Mouse (Mus musculus) cerebral cortex, adult 2 months (tissue): ENCODE measurements around the gene 1700021F05Rik.

Source experiments
- WGBS: fragments of 180-500 bp; shearing (Covaris S2); methylation state at CpG from one replicate; pipeline ENCODE4 v1.1.7; 2018; 5-methylcytosine and 5-hydroxymethylcytosine counted together

Gene 1700021F05Rik

GRCm38 (mm10) chr10:43539746-43540310, 966 bp downstream of the 1700021F05Rik start:
- 11% methylated on average over 12 of the region's 12 CpGs for WGBS

- 77% methylated on average over 5 of the region's 5 CpGs for WGBS
Observed at GRCm38 (mm10) chr10:43538831-43539230, 2.0 kb downstream of the 1700021F05Rik start.

- 92% methylated on average over 7 of the region's 7 CpGs for WGBS
Observed at GRCm38 (mm10) chr10:43537652-43538051, 3.1 kb downstream of the 1700021F05Rik start.

GRCm38 (mm10) chr10:43534382-43534781, 6.4 kb downstream of the 1700021F05Rik start:
- WGBS = 78% methylated on average over 1 of the region's 1 CpGs

- WGBS = 43% methylated on average over 15 of the region's 15 CpGs
Observed at GRCm38 (mm10) chr10:43527283-43528269, 13.2 kb downstream of the 1700021F05Rik start.

- 96% methylated on average over 10 of the region's 10 CpGs for WGBS
Observed at GRCm38 (mm10) chr10:43523931-43524330, 16.9 kb downstream of the 1700021F05Rik start, which contains the start of gene Gm9803. TSS of gene Gm9803 (plus strand) at chr10:43524084.

DNA sequence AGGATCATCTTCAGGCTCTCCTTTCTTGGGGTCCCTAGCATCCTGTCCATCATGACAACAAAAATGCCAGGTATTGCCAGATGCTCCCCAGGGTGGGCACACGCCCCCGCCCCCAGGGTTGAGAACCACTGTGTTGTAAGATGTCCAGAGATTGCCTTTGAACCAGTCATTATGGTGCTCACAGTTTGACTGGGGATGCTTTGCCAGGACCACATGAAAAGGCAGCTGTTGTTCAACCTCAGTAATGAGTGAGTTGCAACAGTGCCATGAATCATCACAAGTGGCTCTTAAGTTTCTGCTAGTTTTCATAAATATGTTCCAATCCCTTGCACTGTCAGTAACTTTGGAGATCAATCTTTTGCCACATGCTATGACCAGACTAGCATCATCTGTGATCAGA, 20.8 kb downstream of the 1700021F05Rik start:
- 99% methylated on average over 2 of the region's 2 CpGs for WGBS

GRCm38 (mm10) chr10:43518368-43518767, 22.4 kb downstream of the 1700021F05Rik start:
- 84% methylated on average over 13 of the region's 13 CpGs for WGBS

DNA sequence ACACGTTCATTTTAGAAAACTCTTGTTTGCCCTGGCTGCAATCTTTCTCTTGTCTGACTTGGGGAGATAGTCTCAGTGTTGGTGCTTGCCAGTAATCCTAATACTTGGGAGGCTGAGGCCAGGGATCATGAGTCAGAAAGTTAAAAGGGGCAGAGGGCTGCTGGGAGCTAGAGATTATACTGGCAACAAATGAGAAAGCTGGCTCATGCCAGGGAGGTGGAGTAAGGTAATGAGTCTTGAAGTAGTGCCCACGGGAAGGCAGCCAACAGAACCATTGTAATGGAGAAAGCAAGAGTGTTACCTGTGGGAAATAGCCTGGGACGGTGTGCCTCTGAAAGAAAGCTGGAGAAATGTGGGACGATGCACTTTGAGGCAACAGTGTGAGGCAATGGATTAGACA, 23.0 kb downstream of the 1700021F05Rik start:
- WGBS = 70% methylated on average over 4 of the region's 4 CpGs

DNA sequence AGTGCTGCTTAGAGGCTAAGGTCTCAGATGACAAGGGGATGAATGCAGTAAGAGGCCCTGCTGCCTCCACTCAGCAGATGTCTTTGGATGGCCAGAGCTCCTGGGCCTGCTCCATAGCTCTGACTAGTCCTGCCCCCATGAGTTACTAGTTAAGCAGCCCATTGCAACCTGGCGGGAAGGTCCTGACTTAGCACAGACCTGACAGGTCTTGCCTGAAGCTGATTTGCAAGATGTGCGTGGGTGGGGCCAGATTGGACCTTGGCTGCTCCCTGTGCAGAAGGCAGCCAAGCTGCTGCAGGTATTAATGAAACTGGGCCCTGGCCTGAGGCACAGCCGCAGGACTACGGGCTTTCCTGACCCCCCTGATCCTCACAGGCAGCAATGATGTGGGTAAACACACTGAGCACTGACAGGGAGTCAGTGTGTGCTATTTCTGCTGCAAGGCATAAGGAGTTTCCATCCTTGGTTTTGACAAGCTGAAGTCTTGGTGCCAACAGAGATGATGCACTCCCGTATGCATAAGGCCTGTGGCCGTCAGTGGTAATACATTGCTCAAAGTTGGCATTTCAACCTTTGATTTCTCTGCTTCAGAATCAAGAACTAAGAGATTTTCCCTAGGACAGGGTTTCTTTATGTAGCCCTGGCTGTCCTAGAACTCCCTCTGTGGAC, 23.7 kb downstream of the 1700021F05Rik start:
- WGBS = 63% methylated on average over 6 of the region's 6 CpGs

- WGBS = 96% methylated on average over 10 of the region's 10 CpGs
Observed at GRCm38 (mm10) chr10:43512976-43513375, 27.8 kb downstream of the 1700021F05Rik start.

DNA sequence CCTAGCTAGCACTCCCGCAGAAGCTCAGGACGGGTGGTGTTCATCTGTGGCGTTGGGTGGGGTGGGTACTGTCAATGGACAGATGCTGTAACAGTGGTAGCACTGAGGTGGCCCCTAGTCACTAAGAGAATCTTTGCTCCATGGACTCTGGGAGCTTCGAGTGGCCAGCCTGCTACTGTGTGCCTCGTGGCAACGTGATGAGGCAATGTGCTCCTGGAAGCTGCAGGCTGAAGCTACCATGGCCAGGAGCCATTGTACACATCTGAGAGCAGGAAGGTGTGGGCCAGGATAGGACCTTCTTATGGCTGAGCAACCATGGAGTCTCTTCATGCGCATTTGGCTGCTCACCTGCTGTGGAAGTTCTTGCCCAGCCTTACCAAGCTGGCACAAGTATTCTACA, 31.6 kb downstream of the 1700021F05Rik start:
- 95% methylated on average over 7 of the region's 7 CpGs for WGBS

GRCm38 (mm10) chr10:43507051-43507450, 33.7 kb downstream of the 1700021F05Rik start:
- WGBS = 79% methylated on average over 4 of the region's 4 CpGs

- WGBS = 89% methylated on average over 1 of the region's 1 CpGs
Observed at GRCm38 (mm10) chr10:43504291-43504690, 36.5 kb downstream of the 1700021F05Rik start.

DNA sequence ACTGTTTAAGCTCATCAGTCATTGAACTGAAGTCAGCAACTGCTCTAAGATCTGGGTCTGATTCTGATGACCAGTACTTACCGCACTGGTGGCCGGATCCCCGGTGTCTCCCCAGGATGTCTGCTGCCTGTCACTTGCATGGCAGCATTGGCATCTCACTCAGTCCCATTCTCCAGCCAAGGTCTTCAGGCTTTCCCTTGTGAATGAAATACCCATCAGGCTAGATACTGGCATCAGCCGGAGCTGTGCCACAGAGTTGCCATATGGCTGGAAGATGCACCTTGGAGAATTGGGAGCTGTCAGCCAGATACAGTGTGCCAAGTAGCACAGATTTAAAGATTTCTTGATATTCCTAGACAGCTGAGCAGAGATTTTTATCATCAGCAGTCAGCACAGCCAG, 38.2 kb downstream of the 1700021F05Rik start:
- WGBS = 78% methylated on average over 4 of the region's 4 CpGs

- WGBS = 81% methylated on average over 5 of the region's 5 CpGs
Observed at GRCm38 (mm10) chr10:43490846-43491245, 49.9 kb downstream of the 1700021F05Rik start.

DNA sequence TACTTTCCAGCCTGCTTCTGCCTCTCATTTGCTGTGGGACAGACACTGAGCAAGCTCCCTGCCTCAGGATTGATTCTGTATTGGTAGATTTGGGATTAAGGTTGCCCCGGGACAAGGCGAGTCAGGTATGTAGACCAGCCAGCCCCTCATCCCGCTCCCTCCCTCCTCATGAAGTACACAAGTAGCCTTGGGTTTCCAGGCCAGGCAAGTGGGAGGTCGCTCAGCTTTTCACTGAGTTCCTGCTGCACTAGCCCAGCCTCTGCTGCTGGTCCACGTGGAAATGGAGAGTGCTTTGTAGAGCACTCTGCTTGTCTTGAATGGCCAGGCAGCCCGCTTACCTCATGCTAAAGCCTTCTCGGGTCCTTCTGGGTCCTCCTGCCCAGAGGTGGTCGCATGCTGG, 50.8 kb downstream of the 1700021F05Rik start:
- 80% methylated on average over 8 of the region's 8 CpGs for WGBS

GRCm38 (mm10) chr10:43489550-43489949, 51.2 kb downstream of the 1700021F05Rik start:
- 69% methylated on average over 6 of the region's 6 CpGs for WGBS

DNA sequence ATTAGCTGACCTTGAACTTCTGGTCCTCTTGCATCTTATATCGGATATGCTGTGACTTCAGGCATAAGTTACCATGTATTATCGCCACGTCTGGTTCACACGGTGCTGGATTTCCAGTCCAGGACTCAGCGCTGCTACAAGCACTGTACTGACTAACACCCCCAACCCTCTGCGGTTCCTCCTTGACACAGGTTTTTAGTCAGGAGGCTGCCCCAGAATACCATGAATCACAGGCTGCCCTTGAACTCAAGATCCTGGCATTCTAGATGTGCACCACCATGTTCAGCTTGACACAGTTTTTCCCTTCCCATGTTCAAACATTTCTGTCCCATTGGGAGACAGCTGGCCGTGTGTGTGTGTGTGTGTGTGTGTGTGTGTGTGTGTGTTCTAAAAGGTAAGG, 51.7 kb downstream of the 1700021F05Rik start:
- 91% methylated on average over 7 of the region's 7 CpGs for WGBS

DNA sequence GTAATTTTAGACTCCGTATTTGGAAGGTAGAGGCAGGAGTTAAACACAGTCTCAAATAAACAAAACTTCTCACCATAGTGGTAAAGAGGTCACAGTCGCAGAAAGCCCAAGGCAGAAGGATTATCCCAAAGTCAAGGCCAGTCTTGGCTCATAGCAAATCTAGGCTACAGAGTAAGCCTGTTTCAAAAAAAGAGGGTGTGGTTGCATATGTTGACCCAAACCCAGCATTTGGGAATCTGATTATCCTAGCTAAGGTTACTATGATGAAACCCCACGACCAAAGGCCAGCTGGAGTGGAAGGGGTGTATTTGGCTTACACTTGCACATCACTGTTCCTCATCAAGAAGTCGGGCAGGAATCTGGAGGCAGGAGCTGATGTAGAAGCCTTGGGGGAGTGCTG, 52.5 kb downstream of the 1700021F05Rik start:
- 94% methylated on average over 4 of the region's 4 CpGs for WGBS

GRCm38 (mm10) chr10:43487441-43488010, 53.3 kb downstream of the 1700021F05Rik start:
- 97% methylated on average over 3 of the region's 3 CpGs for WGBS

DNA sequence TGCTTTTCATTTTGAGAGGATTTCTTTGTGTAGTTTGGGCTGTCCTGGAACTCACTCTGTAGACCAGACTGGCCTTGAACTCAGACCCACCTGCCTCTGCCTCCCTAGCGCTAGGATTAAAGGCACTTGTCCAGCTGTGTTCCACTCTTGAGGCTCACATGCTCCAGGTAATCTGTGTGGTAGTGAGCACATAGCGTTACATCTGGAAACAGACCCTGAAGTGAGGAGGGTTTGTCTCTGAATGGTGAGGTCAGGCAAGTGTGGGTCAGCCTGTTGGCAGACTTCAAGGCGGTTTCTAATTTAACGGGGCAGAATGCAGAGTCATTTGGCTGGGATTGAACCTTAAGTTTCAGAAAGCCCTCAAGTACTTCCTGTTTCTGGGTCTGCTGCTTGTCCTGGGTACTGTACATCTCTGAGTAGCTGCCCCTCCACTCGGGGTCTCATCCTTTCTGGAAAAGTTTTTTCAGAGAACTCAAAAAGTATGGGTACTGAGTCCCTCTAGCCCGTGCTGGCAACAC, 55.0 kb downstream of the 1700021F05Rik start:
- WGBS = 82% methylated on average over 6 of the region's 6 CpGs
